Mouse (Mus musculus): ENCODE data around the gene C1qtnf4.

DNA sequence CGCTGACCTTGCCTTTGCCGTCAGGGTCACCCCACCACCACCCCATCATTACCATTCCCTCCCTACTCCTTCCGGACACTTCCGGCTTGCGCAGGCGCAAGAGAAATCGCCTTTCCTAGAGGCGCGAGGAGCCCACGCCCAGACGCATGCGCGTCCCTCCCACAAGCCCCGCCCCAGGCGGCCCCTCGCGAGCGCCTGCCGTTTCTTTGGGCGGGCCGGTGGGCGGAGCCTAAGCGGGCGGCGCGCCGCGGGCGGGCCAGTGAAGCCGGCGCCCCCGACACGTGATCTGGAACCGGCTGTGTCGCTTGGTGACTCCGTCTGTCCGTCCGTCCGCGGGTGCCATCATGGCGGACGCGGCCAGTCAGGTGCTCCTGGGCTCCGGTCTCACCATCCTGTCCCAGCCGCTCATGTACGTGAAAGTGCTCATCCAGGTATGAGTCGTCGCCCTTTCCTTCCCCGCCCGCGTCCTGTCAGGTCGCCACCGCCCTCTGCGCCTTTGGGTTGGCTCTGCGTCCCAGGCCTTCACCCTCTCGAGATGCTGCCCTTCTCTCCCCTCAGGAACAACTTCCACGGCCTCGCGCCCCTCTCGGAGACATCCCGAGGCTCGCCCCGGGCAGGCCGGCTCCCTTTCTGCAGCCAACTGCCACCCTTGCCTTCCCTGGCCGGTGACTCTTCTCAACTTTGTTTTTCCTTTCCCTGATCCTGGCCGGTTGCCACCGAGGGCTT is 38.5 kb upstream of the C1qtnf4 start, which contains the start of gene Mtch2:
- TF ChIP-seq CTCF (IDR thresholded peaks at IDR 0.05; ENCODE audit: control insufficient read depth, insufficient read depth, insufficient read length) (no peak), FOSL1 (IDR thresholded peaks at IDR 0.05; ENCODE audit: insufficient read depth, low read length, poor library complexity, severe bottlenecking) (no peak), MYOG (IDR thresholded peaks at IDR 0.05; ENCODE audit: control insufficient read depth, extremely low read depth, insufficient read length) (no peak)

Measured in C2C12 (cell line).